Mouse (Mus musculus) cerebellum, adult 8-10 months (tissue): ENCODE data around the gene Rsrc1.
A peak's percentile ranks its signal among the peaks of the same experiment; 100 is the strongest.

Source experiments
- DNase-seq: peaks from one replicate; pipeline ENCODE4 v3.0.0; 2022

Rsrc1 gene

GRCm38 (mm10) chr3:67284039-67284438, 302.8 kb downstream of the Rsrc1 start:
- DNase-seq = no peak

- no peak for DNase-seq
Measured at GRCm38 (mm10) chr3:67284848-67285247, 303.7 kb downstream of the Rsrc1 start.

- DNase-seq = no peak
Measured at GRCm38 (mm10) chr3:67288664-67289063, 307.5 kb downstream of the Rsrc1 start.

- no peak for DNase-seq
Measured at GRCm38 (mm10) chr3:67289482-67289881, 308.3 kb downstream of the Rsrc1 start.

- no peak for DNase-seq
Measured at GRCm38 (mm10) chr3:67308725-67309124, 327.5 kb downstream of the Rsrc1 start.

GRCm38 (mm10) chr3:67309644-67310311, 328.6 kb downstream of the Rsrc1 start:
- no peak for DNase-seq

GRCm38 (mm10) chr3:67311436-67311835, 330.2 kb downstream of the Rsrc1 start:
- no peak for DNase-seq

GRCm38 (mm10) chr3:67322422-67322821, 341.2 kb downstream of the Rsrc1 start:
- no peak for DNase-seq

- DNase-seq = no peak
Measured at GRCm38 (mm10) chr3:67339558-67339957, 358.4 kb downstream of the Rsrc1 start.

GRCm38 (mm10) chr3:67340921-67341320, 359.7 kb downstream of the Rsrc1 start:
- DNase-seq = no peak

- no peak for DNase-seq
Measured at GRCm38 (mm10) chr3:67343004-67343662, 361.9 kb downstream of the Rsrc1 start.

GRCm38 (mm10) chr3:67344599-67344998, 363.4 kb downstream of the Rsrc1 start:
- DNase-seq = peak; percentile 25

GRCm38 (mm10) chr3:67346674-67347073, 365.5 kb downstream of the Rsrc1 start:
- no peak for DNase-seq

GRCm38 (mm10) chr3:67351406-67352127, 370.4 kb downstream of the Rsrc1 start:
- DNase-seq = no peak

GRCm38 (mm10) chr3:67352128-67352762, 371.1 kb downstream of the Rsrc1 start:
- peak; percentile 33 for DNase-seq

GRCm38 (mm10) chr3:67352763-67353149, 371.6 kb downstream of the Rsrc1 start:
- DNase-seq = no peak

GRCm38 (mm10) chr3:67358376-67358775, 377.2 kb downstream of the Rsrc1 start:
- DNase-seq = no peak

GRCm38 (mm10) chr3:67366087-67366892, 385.1 kb downstream of the Rsrc1 start:
- no peak for DNase-seq

GRCm38 (mm10) chr3:67367481-67367880, 386.3 kb downstream of the Rsrc1 start:
- DNase-seq = no peak

GRCm38 (mm10) chr3:67369407-67370079, 388.4 kb downstream of the Rsrc1 start:
- no peak for DNase-seq

- no peak for DNase-seq
Measured at GRCm38 (mm10) chr3:67372194-67372593, 391.0 kb downstream of the Rsrc1 start.

- DNase-seq = no peak
Measured at GRCm38 (mm10) chr3:67372781-67373180, 391.6 kb downstream of the Rsrc1 start.
